Mouse (Mus musculus) urinary bladder, postnatal 25 days (tissue): ENCODE measurements at regions not wholly inside any gene's neighbourhood (a gene's known extent, or its start where the extent isn't known, plus 50 kb on each side); places are given as distances from the start of the nearest gene placed in this dataset.

Source experiments
- DNase-seq: peaks from one replicate; pipeline ENCODE4 v3.0.0; 2022; ENCODE audit warnings: low spot score

- no peak for DNase-seq
Measured at GRCm38 (mm10) chr16:92917356-92917755, 91.4 kb upstream of the Runx1 start.

GRCm38 (mm10) chr16:92915651-92916050, 89.7 kb upstream of the Runx1 start:
- DNase-seq: no peak

GRCm38 (mm10) chr16:92906873-92907272, 80.9 kb upstream of the Runx1 start:
- no peak for DNase-seq

- no peak for DNase-seq
Measured at GRCm38 (mm10) chr16:92905626-92906025, 79.7 kb upstream of the Runx1 start.

GRCm38 (mm10) chr16:92903892-92904473, 78.0 kb upstream of the Runx1 start:
- peak; percentile 10 for DNase-seq

- DNase-seq: no peak
Measured at GRCm38 (mm10) chr16:92903486-92903885, 77.5 kb upstream of the Runx1 start.

GRCm38 (mm10) chr16:92899704-92900103, 73.8 kb upstream of the Runx1 start:
- DNase-seq: no peak

- DNase-seq: no peak
Measured at GRCm38 (mm10) chr16:92891741-92892140, 65.8 kb upstream of the Runx1 start.

- DNase-seq: no peak
Measured at GRCm38 (mm10) chr16:92890713-92891112, 64.8 kb upstream of the Runx1 start.

- no peak for DNase-seq
Measured at GRCm38 (mm10) chr16:92889537-92889936, 63.6 kb upstream of the Runx1 start.

- DNase-seq: no peak
Measured at GRCm38 (mm10) chr16:92886226-92886625, 60.3 kb upstream of the Runx1 start.

- DNase-seq: no peak
Measured at GRCm38 (mm10) chr16:92883821-92884272, 57.9 kb upstream of the Runx1 start.

- no peak for DNase-seq
Measured at GRCm38 (mm10) chr16:92880356-92881043, 54.6 kb upstream of the Runx1 start.

- no peak for DNase-seq
Measured at GRCm38 (mm10) chr16:92878081-92878480, 52.1 kb upstream of the Runx1 start.
